Mouse (Mus musculus): ENCODE data around the gene Brip1. TPM values are rescaled to one million over a fixed set of nuclear protein-coding genes. Genes with fewer than 3 reads are reported as not detected.

Gene Brip1
- polyA plus RNA-seq (2012; ENCODE audit: insufficient read depth, insufficient read length, low replicate concordance, missing spikeins): not detected in 2 replicates

GRCm38 (mm10) chr11:86201037-86201786, at the start of gene Brip1:
Brip1 (minus strand) TSS chr11:86201193.
- peaks cover 7% of the 10 kb centered on the region for H3K4me1 ChIP-seq (ENCODE audit: control insufficient read depth, insufficient read depth, low read length)
- under 1% methylated on average over 60 of the region's 60 CpGs for WGBS
- no peak within 1 kb of the TSS for H3K27ac ChIP-seq (ENCODE audit: insufficient read depth, low read depth, low read length)
- H3K4me3 ChIP-seq (ENCODE audit: insufficient read depth, low read depth, low read length): peak within 1 kb of the TSS; percentile 83
- no peak for TF ChIP-seq CTCF (IDR thresholded peaks at IDR 0.05; ENCODE audit: insufficient read depth, low read depth, low read length)
- no peak; the same call in 1 of the 2 replicates for TF ChIP-seq POLR2A (IDR thresholded peaks at IDR 0.05; ENCODE audit: insufficient read depth, low read depth, low read length)

- no peak overlapping the region for H3K27ac ChIP-seq (ENCODE audit: insufficient read depth, low read depth, low read length)
- TF ChIP-seq POLR2A (IDR thresholded peaks at IDR 0.05; ENCODE audit: insufficient read depth, low read depth, low read length): no peak
- TF ChIP-seq CTCF (IDR thresholded peaks at IDR 0.05; ENCODE audit: insufficient read depth, low read depth, low read length): no peak
- no peak overlapping the region for H3K4me3 ChIP-seq (ENCODE audit: insufficient read depth, low read depth, low read length)
- 91% methylated on average over 4 of the region's 4 CpGs for WGBS
- no peaks in the 10 kb centered on the region for H3K4me1 ChIP-seq (ENCODE audit: control insufficient read depth, insufficient read depth, low read length)
These were observed 31.5 kb upstream of the Brip1 start for GRCm38 (mm10) chr11:86232446-86232845.

GRCm38 (mm10) chr11:86231781-86232350, 30.9 kb upstream of the Brip1 start:
- TF ChIP-seq CTCF (IDR thresholded peaks at IDR 0.05; ENCODE audit: insufficient read depth, low read depth, low read length) (no peak), POLR2A (IDR thresholded peaks at IDR 0.05; ENCODE audit: insufficient read depth, low read depth, low read length) (no peak)
- 96% methylated on average over 13 of the region's 13 CpGs for WGBS
- Histone ChIP-seq H3K27ac (ENCODE audit: insufficient read depth, low read depth, low read length) (no peak overlapping the region), H3K4me3 (ENCODE audit: insufficient read depth, low read depth, low read length) (no peak overlapping the region), H3K4me1 (ENCODE audit: control insufficient read depth, insufficient read depth, low read length) (no peaks in the 10 kb centered on the region)

GRCm38 (mm10) chr11:86226646-86227180, 25.7 kb upstream of the Brip1 start:
- TF ChIP-seq POLR2A (IDR thresholded peaks at IDR 0.05; ENCODE audit: insufficient read depth, low read depth, low read length): no peak
- no peak for TF ChIP-seq CTCF (IDR thresholded peaks at IDR 0.05; ENCODE audit: insufficient read depth, low read depth, low read length)
- 73% methylated on average over 8 of the region's 8 CpGs for whole genome bisulfite sequencing
- H3K4me1 ChIP-seq (ENCODE audit: control insufficient read depth, insufficient read depth, low read length): no peaks in the 10 kb centered on the region
- no peak overlapping the region for H3K27ac ChIP-seq (ENCODE audit: insufficient read depth, low read depth, low read length)
- H3K4me3 ChIP-seq (ENCODE audit: insufficient read depth, low read depth, low read length): no peak overlapping the region

- no peaks in the 10 kb centered on the region for H3K4me1 ChIP-seq (ENCODE audit: control insufficient read depth, insufficient read depth, low read length)
- H3K4me3 ChIP-seq (ENCODE audit: insufficient read depth, low read depth, low read length): no peak overlapping the region
- TF ChIP-seq CTCF (IDR thresholded peaks at IDR 0.05; ENCODE audit: insufficient read depth, low read depth, low read length) (no peak), POLR2A (IDR thresholded peaks at IDR 0.05; ENCODE audit: insufficient read depth, low read depth, low read length) (no peak)
- WGBS: 65% methylated on average over 4 of the region's 4 CpGs
- no peak overlapping the region for H3K27ac ChIP-seq (ENCODE audit: insufficient read depth, low read depth, low read length)
These were observed 24.8 kb upstream of the Brip1 start for GRCm38 (mm10) chr11:86225761-86226160.

GRCm38 (mm10) chr11:86211803-86212202, 10.8 kb upstream of the Brip1 start:
- 70% methylated on average over 1 of the region's 1 CpGs for WGBS
- Histone ChIP-seq H3K27ac (ENCODE audit: insufficient read depth, low read depth, low read length) (no peak overlapping the region), H3K4me1 (ENCODE audit: control insufficient read depth, insufficient read depth, low read length) (no peaks in the 10 kb centered on the region), H3K4me3 (ENCODE audit: insufficient read depth, low read depth, low read length) (no peak overlapping the region)
- TF ChIP-seq CTCF (IDR thresholded peaks at IDR 0.05; ENCODE audit: insufficient read depth, low read depth, low read length) (no peak), POLR2A (IDR thresholded peaks at IDR 0.05; ENCODE audit: insufficient read depth, low read depth, low read length) (no peak)

GRCm38 (mm10) chr11:86209123-86209522, 8.1 kb upstream of the Brip1 start:
- WGBS: 80% methylated on average over 2 of the region's 2 CpGs
- Histone ChIP-seq H3K27ac (ENCODE audit: insufficient read depth, low read depth, low read length) (no peak overlapping the region), H3K4me3 (ENCODE audit: insufficient read depth, low read depth, low read length) (no peak overlapping the region), H3K4me1 (ENCODE audit: control insufficient read depth, insufficient read depth, low read length) (no peaks in the 10 kb centered on the region)
- TF ChIP-seq POLR2A (IDR thresholded peaks at IDR 0.05; ENCODE audit: insufficient read depth, low read depth, low read length): no peak
- TF ChIP-seq CTCF (IDR thresholded peaks at IDR 0.05; ENCODE audit: insufficient read depth, low read depth, low read length): no peak

- WGBS: 91% methylated on average over 4 of the region's 4 CpGs
- H3K27ac ChIP-seq (ENCODE audit: insufficient read depth, low read depth, low read length): no peak overlapping the region
- H3K4me3 ChIP-seq (ENCODE audit: insufficient read depth, low read depth, low read length): no peak overlapping the region
- peaks cover 5% of the 10 kb centered on the region; the same call in 1 of the 2 replicates for H3K4me1 ChIP-seq (ENCODE audit: control insufficient read depth, insufficient read depth, low read length)
- no peak for TF ChIP-seq POLR2A (IDR thresholded peaks at IDR 0.05; ENCODE audit: insufficient read depth, low read depth, low read length)
- no peak for TF ChIP-seq CTCF (IDR thresholded peaks at IDR 0.05; ENCODE audit: insufficient read depth, low read depth, low read length)
These were observed 4.9 kb upstream of the Brip1 start for GRCm38 (mm10) chr11:86205876-86206275.

GRCm38 (mm10) chr11:86205031-86205430, 4.0 kb upstream of the Brip1 start:
- TF ChIP-seq POLR2A (IDR thresholded peaks at IDR 0.05; ENCODE audit: insufficient read depth, low read depth, low read length): no peak
- no peak for TF ChIP-seq CTCF (IDR thresholded peaks at IDR 0.05; ENCODE audit: insufficient read depth, low read depth, low read length)
- no peak overlapping the region for H3K27ac ChIP-seq (ENCODE audit: insufficient read depth, low read depth, low read length)
- H3K4me3 ChIP-seq (ENCODE audit: insufficient read depth, low read depth, low read length): no peak overlapping the region
- peaks cover 7% of the 10 kb centered on the region for H3K4me1 ChIP-seq (ENCODE audit: control insufficient read depth, insufficient read depth, low read length)
- 97% methylated on average over 5 of the region's 5 CpGs for WGBS
